Mouse (Mus musculus) small intestine, adult 2 months (tissue): ENCODE results near the gene Cib1.

Experiments
- CTCF ChIP-seq: fragments of 200-500 bp; IDR thresholded peaks from 2 replicates; pipeline ENCODE4 v1.5.1; 2012; ENCODE audit warnings: low read depth, mild to moderate bottlenecking, control low read depth, inconsistent platforms, low read length, moderate library complexity, mixed read lengths; ENCODE audit not compliant: insufficient replicate concordance, insufficient read length; ENCODE audit errors: extremely low read depth
- POLR2A ChIP-seq: fragments of 200-500 bp; IDR thresholded peaks from 2 replicates; pipeline ENCODE4 v1.6.1; 2012; ENCODE audit warnings: low read depth, mild to moderate bottlenecking, control low read depth, inconsistent platforms, low read length, moderate library complexity

DNA sequence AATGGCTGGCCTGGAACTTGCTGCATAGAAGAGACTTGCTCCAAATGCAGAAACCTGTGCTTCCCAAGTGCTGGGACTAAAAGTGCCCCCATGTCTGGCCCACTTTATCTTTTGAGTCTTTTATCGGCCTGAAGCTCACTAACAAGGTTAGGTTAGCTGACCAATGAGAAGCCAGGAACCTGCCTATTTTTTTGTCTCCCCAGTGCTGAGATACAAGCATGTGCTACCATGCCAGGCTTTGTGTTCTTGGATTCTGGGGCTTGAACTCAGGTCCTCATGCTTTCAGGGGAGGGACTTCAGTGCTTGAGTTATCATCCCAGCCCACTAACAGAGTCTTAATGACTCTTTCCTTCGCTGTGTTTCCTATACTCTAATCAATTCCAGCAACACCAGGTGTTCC, 25.1 kb upstream of the Cib1 start:
- TF ChIP-seq CTCF (no peak), POLR2A (no peak)
